Mouse (Mus musculus) kidney, adult 2 months (tissue): ENCODE measurements around the gene St8sia1. TPM values are rescaled to one million over a fixed set of nuclear protein-coding genes. Genes with fewer than 3 reads are reported as not detected.
A peak's percentile ranks its signal among the peaks of the same experiment; 100 is the strongest.
"Not testable (repeated sequence)": the region's sequence is repeated elsewhere in the genome, so short reads cannot be mapped to it uniquely, and the experiment has no call there.

ENCODE experiments used
- DNase-seq: peaks from one replicate; pipeline ENCODE4 v3.0.0; 2021
- H3K27ac ChIP-seq: fragments of 200-500 bp; 2 replicates; pipeline ENCODE4 v1.5.1; 2012; ENCODE audit warnings: low read depth, low read length, control low read depth, inconsistent platforms; ENCODE audit not compliant: insufficient read depth
- H3K27me3 ChIP-seq: fragments of 200-500 bp; replicated peaks from 2 replicates; pipeline ENCODE4 v1.6.1; 2012; ENCODE audit warnings: mild to moderate bottlenecking, moderate library complexity, low read length, inconsistent platforms; ENCODE audit not compliant: control insufficient read depth, insufficient read depth
- H3K36me3 ChIP-seq: fragments of 200-500 bp; 2 replicates; pipeline ENCODE4 v1.6.1; 2012; ENCODE audit warnings: mild to moderate bottlenecking, moderate library complexity, low read length, inconsistent platforms; ENCODE audit not compliant: control insufficient read depth, insufficient read depth
- H3K4me1 ChIP-seq: fragments of 200-500 bp; 2 replicates; pipeline ENCODE4 v1.6.1; 2011; ENCODE audit warnings: low read length; ENCODE audit not compliant: control insufficient read depth, insufficient read depth
- H3K4me3 ChIP-seq: fragments of 200-500 bp; 2 replicates; pipeline ENCODE4 v1.5.1; 2011; ENCODE audit warnings: mild to moderate bottlenecking, low read depth, low read length, control low read depth; ENCODE audit not compliant: insufficient read depth
- CTCF ChIP-seq: fragments of 200-500 bp; conservative IDR thresholded peaks from 2 replicates; pipeline ENCODE4 v1.5.1; 2011; ENCODE audit warnings: low read depth, mild to moderate bottlenecking, control low read depth, low read length, moderate library complexity, mixed read lengths; ENCODE audit not compliant: insufficient read depth, insufficient read length
- POLR2A ChIP-seq: fragments of 200-500 bp; IDR thresholded peaks from one replicate; pipeline ENCODE4 v1.6.1; 2011; ENCODE audit warnings: low read depth, low read length, control low read depth
- WGBS: fragments of 180-500 bp; shearing (Covaris S2); methylation state at CpG from one replicate; pipeline ENCODE4 v1.1.7; 2018; 5-methylcytosine and 5-hydroxymethylcytosine counted together
- polyA plus RNA-seq: library from polyadenylated mRNA; depleted of rRNA; stranded (reverse); fragments of >200 nt; gene quantifications from 2 replicates; pipeline ENCODE4 v1.2.3, GENCODE M21; 2012; rRNA removed

St8sia1 gene
- 13.2 and 14.3 TPM in 2 replicates for polyA plus RNA-seq

DNA sequence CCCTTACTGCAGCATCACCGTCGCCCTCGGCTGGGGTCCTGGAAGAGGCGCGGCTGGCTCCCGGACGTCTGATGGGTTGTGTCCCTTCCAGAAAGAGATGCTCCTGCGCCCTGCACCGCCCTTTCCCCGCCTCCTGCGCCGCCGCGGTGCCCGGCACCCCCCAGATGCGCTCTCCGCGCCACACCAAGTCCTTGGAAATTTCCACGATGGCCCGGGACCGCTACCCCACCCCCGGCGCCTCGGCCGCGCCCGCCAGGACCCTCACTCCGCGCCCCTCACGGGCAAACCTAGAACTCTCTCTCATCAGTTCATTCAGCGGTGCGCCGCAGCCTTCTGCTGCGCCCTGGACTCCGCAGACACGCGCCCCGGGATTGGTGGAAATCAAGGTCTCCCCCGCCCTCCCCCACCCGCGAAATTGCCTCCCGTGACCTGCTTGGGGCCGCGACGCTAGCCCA, at the start of gene St8sia1:
Gene St8sia1 (minus strand): TSS at position 377 of the 455 bp plus-strand sequence.
- TF ChIP-seq CTCF (no peak), POLR2A (no peak)
- peak; percentile 69 for DNase-seq
- Histone ChIP-seq H3K4me3 (peak within 1 kb of the TSS; percentile 65), H3K27me3 (no peaks in the 10 kb centered on the region), H3K27ac (peak within 1 kb of the TSS; percentile 61), H3K4me1 (no peaks in the 10 kb centered on the region), H3K36me3 (no peaks in the 10 kb centered on the region)
- WGBS = under 1% methylated on average over 45 of the region's 45 CpGs

DNA sequence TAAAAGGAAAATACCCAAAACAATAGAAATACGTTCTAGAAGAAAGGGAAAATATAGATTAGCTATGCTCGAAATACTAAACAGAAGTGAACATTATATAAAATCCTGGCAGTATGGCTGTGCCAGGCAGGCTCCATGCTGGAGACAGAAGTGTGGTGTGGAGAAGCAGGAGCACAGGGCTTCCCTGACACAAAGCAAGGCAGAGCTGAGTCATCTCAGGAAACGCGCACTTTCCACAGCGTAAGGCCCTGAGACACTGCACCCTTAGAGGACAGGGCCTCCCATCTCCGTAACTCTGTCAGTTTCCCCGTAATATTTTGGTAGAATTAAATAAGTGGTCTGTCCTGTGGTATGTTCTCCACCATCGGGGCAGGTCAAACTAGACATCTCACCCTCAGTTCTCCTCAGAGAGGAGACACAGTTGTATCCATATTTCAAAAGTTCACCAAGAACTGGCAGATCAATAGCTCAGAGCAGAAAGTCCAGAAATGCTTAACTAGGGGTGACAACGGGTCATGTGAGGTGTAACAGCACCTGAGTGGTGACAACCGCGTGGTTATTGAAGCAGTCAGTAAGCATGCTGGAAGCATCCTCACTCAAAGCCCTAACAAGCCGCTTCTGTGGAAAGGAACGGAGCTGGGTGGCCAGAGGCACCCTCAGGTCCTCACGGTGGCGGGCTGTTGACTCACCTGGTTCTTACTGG, 48.4 kb upstream of the St8sia1 start:
- Histone ChIP-seq H3K27ac (no peak overlapping the region), H3K36me3 (no peaks in the 10 kb centered on the region), H3K4me1 (no peaks in the 10 kb centered on the region), H3K4me3 (no peak overlapping the region), H3K27me3 (no peaks in the 10 kb centered on the region)
- 85% methylated on average over 15 of the region's 15 CpGs for WGBS
- no peak for TF ChIP-seq POLR2A
- TF ChIP-seq CTCF = no peak
- peak; percentile 42 for DNase-seq

DNA sequence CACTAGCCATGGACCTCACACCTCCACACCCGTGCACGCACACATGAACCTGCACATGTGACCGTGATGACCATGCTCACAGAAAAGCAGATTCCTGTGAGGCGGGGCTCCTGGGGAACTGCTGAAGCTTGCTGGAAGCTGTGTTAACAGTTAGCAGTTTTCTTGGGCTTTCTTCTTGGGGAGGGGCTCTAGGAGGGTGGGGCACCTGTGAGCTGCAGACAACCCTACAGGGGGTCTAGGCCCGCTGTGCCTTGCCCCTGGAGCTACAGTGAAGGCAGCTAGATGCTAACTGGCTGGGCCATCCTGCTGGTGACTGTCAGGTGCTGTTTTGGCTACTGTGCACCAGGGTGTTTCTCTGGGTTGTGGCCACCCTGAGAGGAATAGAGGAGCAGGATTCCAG, 44.6 kb upstream of the St8sia1 start:
- no peak overlapping the region for H3K4me3 ChIP-seq
- H3K4me1 ChIP-seq = no peaks in the 10 kb centered on the region
- H3K36me3 ChIP-seq = no peaks in the 10 kb centered on the region
- H3K27ac ChIP-seq = no peak overlapping the region
- TF ChIP-seq CTCF (no peak), POLR2A (no peak)
- 86% methylated on average over 5 of the region's 5 CpGs for WGBS
- no peak for DNase-seq
- no peaks in the 10 kb centered on the region for H3K27me3 ChIP-seq

GRCm38 (mm10) chr6:143005209-143005608, 41.0 kb upstream of the St8sia1 start:
- not testable (repeated sequence) for H3K36me3 ChIP-seq, H3K27ac ChIP-seq, H3K4me1 ChIP-seq, H3K27me3 ChIP-seq, H3K4me3 ChIP-seq, DNase-seq
- 91% methylated on average over 9 of the region's 9 CpGs for WGBS

GRCm38 (mm10) chr6:143004801-143005200, 40.5 kb upstream of the St8sia1 start:
- no peaks in the 10 kb centered on the region for H3K36me3 ChIP-seq
- TF ChIP-seq CTCF = no peak
- TF ChIP-seq POLR2A = no peak
- 71% methylated on average over 9 of the region's 9 CpGs for WGBS

DNA sequence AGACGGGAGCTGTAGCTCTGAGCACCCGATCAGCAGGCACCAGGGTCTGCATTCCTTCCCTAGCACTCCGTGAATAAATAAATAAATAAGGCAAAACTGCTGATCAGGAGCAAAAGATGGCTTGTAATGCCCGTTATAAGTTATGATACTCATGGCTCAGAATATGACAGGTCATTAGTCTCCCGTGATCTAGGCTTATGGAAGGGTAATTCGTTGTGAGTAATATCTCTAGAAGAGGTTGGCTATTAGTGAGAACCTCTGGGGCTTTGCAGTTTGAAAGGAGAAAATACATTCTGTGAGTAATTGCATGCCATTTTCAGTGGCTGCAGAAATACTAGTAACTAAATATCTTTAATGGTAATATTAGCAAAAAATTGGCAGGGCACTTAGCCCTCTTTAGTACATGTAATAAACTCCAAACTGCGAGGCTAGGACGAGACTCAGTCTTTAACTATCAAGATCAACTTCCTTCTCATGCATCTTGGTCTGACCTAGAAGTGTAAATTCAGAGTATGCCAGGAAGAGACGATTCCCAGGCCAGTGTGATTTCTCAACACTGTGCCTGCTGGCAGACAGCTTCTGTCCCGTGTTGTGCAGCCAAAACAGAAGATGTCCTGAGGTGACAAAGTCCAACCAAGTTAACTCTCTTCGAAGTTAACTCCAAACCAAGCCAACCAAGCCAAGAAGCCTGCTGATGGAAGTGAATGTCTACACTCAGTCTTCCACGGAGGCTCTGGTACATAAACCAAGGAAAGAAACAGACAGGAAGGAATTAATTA, 34.2 kb upstream of the St8sia1 start:
- no peaks in the 10 kb centered on the region for H3K4me1 ChIP-seq
- WGBS = 40% methylated on average over 12 of the region's 12 CpGs
- peak; percentile 88 for DNase-seq
- no peaks in the 10 kb centered on the region for H3K27me3 ChIP-seq
- H3K27ac ChIP-seq = no peak overlapping the region
- no peaks in the 10 kb centered on the region for H3K36me3 ChIP-seq
- TF ChIP-seq POLR2A = no peak
- TF ChIP-seq CTCF = no peak
- H3K4me3 ChIP-seq = no peak overlapping the region

More at GRCm38 (mm10) chr6:143004801-143005200, 40.5 kb upstream of the St8sia1 start:
- Histone ChIP-seq H3K4me3 (no peak overlapping the region), H3K4me1 (no peaks in the 10 kb centered on the region), H3K27ac (no peak overlapping the region), H3K27me3 (no peaks in the 10 kb centered on the region)
- DNase-seq = no peak

GRCm38 (mm10) chr6:142996887-142997286, 32.6 kb upstream of the St8sia1 start:
- no peaks in the 10 kb centered on the region for H3K36me3 ChIP-seq
- H3K27me3 ChIP-seq = no peaks in the 10 kb centered on the region
- H3K27ac ChIP-seq = no peak overlapping the region
- H3K4me3 ChIP-seq = no peak overlapping the region
- H3K4me1 ChIP-seq = no peaks in the 10 kb centered on the region
- no peak for TF ChIP-seq POLR2A
- no peak for TF ChIP-seq CTCF
- WGBS = 89% methylated on average over 3 of the region's 3 CpGs
- DNase-seq = no peak
